Mouse (Mus musculus): ENCODE measurements around the gene Astn2. TPM values are rescaled to one million over a fixed set of nuclear protein-coding genes. Genes with fewer than 3 reads are reported as not detected.

The Astn2 gene
- polyA plus RNA-seq, 2 experiments from 2014 or later = not detected

GRCm38 (mm10) chr4:65383070-65383469 is 1021.3 kb downstream of the Astn2 start:
- no peak for ATAC-seq

GRCm38 (mm10) chr4:65379461-65379860 is 1025.0 kb downstream of the Astn2 start:
- ATAC-seq = no peak

- no peak for ATAC-seq
These were observed 1027.8 kb downstream of the Astn2 start for GRCm38 (mm10) chr4:65376571-65376970.

GRCm38 (mm10) chr4:65373841-65374240 is 1030.6 kb downstream of the Astn2 start:
- no peak for ATAC-seq

- no peak for ATAC-seq
These were observed 1031.7 kb downstream of the Astn2 start for GRCm38 (mm10) chr4:65372731-65373130.

- ATAC-seq = no peak
These were observed 1037.3 kb downstream of the Astn2 start for GRCm38 (mm10) chr4:65367135-65367534.

GRCm38 (mm10) chr4:65354580-65354979 is 1049.8 kb downstream of the Astn2 start:
- ATAC-seq = no peak

GRCm38 (mm10) chr4:65350521-65350920 is 1053.9 kb downstream of the Astn2 start:
- ATAC-seq = no peak

GRCm38 (mm10) chr4:65341766-65342165 is 1062.6 kb downstream of the Astn2 start:
- ATAC-seq = no peak

GRCm38 (mm10) chr4:65333718-65334117 is 1070.7 kb downstream of the Astn2 start:
- no peak for ATAC-seq

Measured in CD4-positive, CD25-positive, alpha-beta regulatory T cell, adult 4 months (primary cell).